Mouse (Mus musculus) heart, postnatal 36 days (tissue): ENCODE results near the gene Tmem95. TPM values are rescaled to one million over a fixed set of nuclear protein-coding genes. Genes with fewer than 3 reads are reported as not detected.

ENCODE experiments used
- DNase-seq, 2 experiments: peaks; one replicate each; pipeline ENCODE4 v3.0.0; 2021 to 2022
- intact Hi-C: fragments of 180-260 bp; cut with DNase I; formaldehyde crosslinking; loops from one replicate; pipeline ENCODE4 v1.15.1; 2025
- total RNA-seq, 2 experiments: library from RNA; stranded (reverse); gene quantifications; 2 replicates each; pipeline ENCODE4 v1.2.3; 2021

Tmem95 gene
- total RNA-seq, 2 experiments from 2014 or later = not detected

GRCm38 (mm10) chr11:69854680-69855079 is 23.1 kb downstream of the Tmem95 start:
- DNase-seq = no peak
- intact Hi-C loops = no loop called here

GRCm38 (mm10) chr11:69853994-69854393 is 23.8 kb downstream of the Tmem95 start:
- DNase-seq = no peak
- intact Hi-C loops = no loop called here

DNA sequence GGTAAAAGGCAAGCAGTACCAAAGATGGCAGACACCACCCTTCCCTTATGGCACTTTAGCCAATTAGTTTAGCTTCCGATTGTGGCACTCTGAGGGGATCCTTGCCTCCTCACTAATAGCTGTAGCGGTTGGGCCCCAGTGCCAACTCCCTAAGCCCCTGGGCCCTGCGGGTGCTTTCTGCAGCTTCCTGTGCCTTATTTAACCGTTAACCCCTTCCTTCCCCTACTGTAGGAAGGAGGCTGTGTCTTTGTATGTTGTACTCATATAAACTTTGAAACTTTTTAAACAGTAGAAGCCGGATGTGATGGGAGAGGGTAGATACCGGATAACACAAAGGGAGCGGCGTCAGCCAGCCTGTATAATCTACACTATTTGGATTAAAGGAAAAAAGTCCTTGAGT is 27.1 kb downstream of the Tmem95 start:
- DNase-seq = no peak
- intact Hi-C loops = no loop called here

DNA sequence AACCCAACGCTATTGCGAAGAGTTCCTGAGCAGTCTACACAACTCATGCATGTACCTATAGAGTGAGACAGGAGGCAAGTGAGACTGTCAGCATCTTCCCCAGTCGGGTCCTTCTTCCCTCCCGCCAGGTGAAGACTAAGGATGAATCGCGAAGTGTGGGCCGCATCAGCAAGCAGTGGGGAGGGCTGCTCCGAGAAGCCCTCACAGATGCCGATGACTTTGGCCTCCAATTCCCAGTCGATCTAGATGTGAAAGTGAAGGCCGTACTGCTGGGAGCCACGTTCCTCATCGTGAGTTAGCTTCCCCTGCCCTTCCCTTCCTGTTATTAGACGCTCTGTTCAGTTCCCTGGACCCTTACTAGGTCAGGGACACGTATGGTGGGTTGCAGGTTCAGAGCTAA is 27.9 kb downstream of the Tmem95 start:
- DNase-seq = no peak
- intact Hi-C loops = no loop called here

DNA sequence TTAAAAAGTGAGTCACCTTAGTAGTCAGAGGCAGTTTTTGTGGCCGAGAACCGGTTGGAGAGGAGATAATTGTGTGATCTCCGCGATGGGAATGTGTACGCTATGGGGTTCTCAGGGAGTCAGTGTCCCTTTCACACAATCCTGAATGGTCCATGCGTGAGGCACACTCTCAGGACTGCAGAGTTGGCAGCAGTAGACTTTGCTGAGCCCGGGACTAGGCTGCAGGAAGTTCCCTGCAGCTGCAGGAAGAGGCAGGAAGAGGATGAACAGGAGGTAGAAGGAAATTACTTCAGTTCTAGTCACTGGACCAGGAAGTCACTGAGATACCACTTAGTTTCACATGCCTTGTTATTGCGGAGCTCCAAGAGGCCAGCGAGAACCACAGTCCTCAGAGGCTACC is 28.7 kb downstream of the Tmem95 start:
- intact Hi-C loops = no loop called here
- DNase-seq = no peak

DNA sequence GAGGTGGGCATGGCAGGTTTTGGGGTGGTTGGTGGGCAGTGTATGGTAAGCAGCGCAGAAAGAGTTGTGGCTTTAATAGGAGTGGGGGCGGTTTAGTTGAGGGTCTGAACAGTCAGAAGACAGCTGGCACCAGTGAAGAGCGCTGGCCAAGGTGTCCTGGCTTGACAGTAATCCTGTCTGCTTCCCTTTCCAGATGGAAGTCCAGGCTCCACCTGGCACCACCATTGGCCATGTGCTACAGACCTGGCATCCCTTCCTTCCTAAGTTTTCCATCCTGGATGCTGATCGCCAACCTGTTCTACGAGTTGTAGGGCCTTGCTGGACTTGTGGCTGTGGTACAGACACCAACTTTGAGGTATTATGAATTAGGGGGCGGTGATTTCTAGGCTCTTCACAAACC is 29.8 kb downstream of the Tmem95 start:
- intact Hi-C loops = no loop called here
- DNase-seq = no peak

DNA sequence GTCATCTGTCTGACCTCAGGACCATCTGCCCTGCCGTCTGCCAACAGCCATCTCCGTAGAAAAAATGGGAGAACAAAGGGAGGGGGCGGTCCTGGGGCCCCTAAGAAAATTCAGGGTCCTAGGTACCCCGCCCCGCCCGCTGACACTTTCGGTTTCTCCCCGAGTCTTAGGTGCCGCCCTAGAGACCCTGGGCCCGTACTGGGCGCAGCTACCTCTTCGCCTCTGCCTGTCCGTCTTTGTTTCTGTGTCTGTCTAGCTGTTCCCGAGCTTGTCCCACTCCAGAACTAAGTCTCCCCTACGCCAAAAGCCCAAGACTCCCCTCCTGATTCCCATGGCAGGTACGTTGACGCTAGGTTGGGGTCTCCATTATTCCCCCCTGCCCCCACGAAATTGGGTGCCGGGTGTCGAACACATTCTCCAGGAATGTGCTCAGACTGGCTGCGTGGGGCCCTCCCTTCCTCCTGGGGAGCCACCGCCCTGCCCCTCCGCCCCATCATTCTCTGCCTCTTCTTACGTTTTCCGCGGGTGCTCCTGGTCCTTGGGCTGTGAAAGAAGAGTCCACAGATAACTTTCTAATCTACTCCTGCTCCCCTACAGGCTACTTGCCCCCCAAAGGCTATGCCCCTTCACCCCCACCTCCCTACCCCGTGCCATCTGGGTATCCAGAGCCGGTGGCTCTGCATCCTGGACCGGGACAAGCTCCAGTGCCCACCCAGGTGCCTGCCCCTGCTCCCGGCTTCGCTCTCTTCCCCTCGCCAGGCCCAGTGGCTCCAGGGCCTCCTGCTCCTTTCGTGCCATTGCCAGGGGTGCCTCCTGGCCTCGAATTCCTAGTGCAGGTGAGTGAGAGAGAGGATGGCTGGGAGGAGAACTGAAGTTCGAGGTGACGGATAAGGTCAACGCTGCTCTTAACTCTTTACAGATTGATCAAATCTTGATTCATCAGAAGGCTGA is 30.8 kb downstream of the Tmem95 start:
- peak; percentile 42 to 62 for DNase-seq
- intact Hi-C loops = loop anchor here (2.0 kb wide), 2 partner anchors 30 to 88 kb away; partner anchors contain the start of gene Polr2a

DNA sequence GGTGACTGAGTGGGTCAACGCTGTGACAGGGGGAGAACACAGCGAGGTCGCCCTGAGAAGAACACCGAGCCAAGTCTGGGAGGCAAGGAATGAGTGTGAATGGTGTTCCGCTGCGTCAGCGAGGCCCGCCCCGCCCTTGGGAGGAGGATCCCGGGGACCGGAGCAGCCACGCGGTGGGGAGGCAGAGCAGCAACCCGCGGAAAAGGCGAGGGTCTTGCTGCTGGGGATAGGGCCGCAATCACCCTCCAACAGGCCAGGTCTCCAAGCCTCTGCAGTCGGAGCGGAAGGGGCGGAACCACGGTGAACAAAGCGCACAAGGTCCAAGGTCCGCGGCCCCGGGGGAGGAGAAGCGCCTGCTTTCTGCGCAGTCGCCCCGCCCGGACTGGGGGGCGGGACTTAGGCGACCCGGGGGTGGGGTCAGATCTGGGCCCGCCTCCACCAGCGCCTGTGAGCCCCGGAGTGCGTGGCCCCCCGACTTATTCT is 31.6 kb downstream of the Tmem95 start, which contains the start of gene Plscr3:
Plscr3 (plus strand) TSS at position 179 of the 483 bp plus-strand sequence.
- DNase-seq = peak; percentile 94 to 95
- intact Hi-C loops = loop anchor here (2.0 kb wide), 2 partner anchors 31 to 87 kb away; partner anchors contain the start of gene Polr2a

DNA sequence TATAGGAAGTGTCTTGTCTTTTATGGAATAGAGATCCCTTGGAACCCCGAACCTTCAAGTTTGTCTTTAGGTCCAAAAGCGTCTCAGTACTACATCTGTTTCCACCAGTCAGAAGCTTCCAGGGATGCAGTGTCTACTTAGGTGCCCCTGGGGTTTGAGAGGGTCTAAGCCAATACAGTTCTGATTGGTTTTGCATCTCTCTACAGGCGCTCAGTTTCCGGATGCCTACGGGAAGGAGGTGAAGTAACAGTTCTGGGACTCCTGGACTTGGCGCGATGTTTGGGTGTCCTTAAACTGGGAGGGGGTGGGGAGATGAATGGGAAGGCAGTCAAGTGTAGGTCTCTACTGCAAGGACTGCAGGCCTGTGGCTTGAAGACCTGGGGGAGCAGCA is 39.1 kb downstream of the Tmem95 start:
- no peak for DNase-seq
- intact Hi-C loops = loop anchor here (2.0 kb wide), 1 partner anchor 38 kb away; no protein-coding TSS in a partner anchor

- intact Hi-C loops = loop anchor here (2.0 kb wide), 1 partner anchor 39 kb away; no protein-coding TSS in a partner anchor
- DNase-seq = peak; percentile 92 to 95
Observed at GRCm38 (mm10) chr11:69837952-69838713, 39.7 kb downstream of the Tmem95 start, which contains the start of gene Tmem256. Gene Tmem256 (plus strand): TSS chr11:69838514.

- intact Hi-C loops = no loop called here
- no peak for DNase-seq
Observed at GRCm38 (mm10) chr11:69837604-69837951, 40.2 kb downstream of the Tmem95 start, which contains the start of gene Nlgn2. Gene Nlgn2 (minus strand): TSS chr11:69837784.

DNA sequence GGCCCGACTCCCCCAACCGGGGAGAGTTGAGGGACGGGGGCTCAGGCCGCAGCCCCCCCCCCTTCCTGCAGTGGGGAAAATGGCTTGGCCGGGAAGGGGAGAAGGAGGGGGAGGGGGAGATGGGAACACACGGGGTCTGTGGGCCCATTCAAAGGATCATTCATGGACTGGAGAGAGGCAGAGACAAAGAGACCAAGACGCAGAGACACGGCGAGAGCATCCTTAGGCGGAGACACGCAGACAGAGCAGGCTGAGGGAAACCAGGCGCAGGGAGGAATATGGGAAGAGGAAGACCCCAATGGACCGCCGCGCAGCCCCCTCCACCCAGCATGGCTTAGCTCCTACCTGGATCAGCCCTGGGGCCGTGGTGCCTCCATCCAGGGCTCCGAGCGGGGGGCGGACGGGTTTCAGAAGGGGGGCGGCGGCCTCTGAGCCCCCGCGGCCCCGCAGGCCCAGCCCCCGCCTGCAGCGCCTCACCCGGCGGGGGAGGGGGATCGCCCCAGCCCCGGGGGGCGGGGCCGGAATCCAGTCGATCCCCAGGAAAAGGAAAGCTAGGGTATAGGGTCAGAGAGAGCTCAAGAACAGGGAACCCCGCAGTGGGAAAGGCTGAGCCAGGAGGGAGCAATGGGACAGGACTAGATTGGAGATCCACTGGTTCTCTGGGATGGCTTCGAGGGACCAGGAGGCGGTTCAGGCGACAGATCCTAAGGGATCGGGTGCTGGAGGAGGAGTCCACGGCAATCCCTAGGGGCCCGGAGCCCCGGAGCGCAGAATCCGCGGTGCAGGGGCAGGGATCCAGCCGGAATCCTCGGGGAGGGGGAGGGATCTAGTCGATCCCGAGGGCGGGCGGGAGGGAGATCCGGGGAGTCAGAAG is 40.9 kb downstream of the Tmem95 start:
- intact Hi-C loops = no loop called here
- DNase-seq = peak in 1 of 2 experiments; percentile 42

GRCm38 (mm10) chr11:69835966-69836335 is 41.9 kb downstream of the Tmem95 start:
- no peak for DNase-seq
- intact Hi-C loops = loop anchor here (2.0 kb wide), 1 partner anchor 33 kb away; no protein-coding TSS in a partner anchor

- DNase-seq = no peak
Observed at GRCm38 (mm10) chr11:69835326-69835965, 42.4 kb downstream of the Tmem95 start.

GRCm38 (mm10) chr11:69834001-69834549 is 43.7 kb downstream of the Tmem95 start:
- DNase-seq = no peak
- intact Hi-C loops = loop anchor here (2.0 kb wide), 1 partner anchor 31 kb away; no protein-coding TSS in a partner anchor

More at GRCm38 (mm10) chr11:69835326-69835965, 42.4 kb downstream of the Tmem95 start:
- intact Hi-C loops = loop anchor here (2.0 kb wide), 1 partner anchor 33 kb away; no protein-coding TSS in a partner anchor

GRCm38 (mm10) chr11:69833554-69833953 is 44.3 kb downstream of the Tmem95 start:
- DNase-seq = no peak
- intact Hi-C loops = no loop called here

- intact Hi-C loops = no loop called here
Observed at GRCm38 (mm10) chr11:69828832-69829231, 49.0 kb downstream of the Tmem95 start.

More at GRCm38 (mm10) chr11:69828832-69829231, 49.0 kb downstream of the Tmem95 start:
- DNase-seq = no peak
